Mouse (Mus musculus): Measurements from ENCODE around the gene Serpina1b.

DNA sequence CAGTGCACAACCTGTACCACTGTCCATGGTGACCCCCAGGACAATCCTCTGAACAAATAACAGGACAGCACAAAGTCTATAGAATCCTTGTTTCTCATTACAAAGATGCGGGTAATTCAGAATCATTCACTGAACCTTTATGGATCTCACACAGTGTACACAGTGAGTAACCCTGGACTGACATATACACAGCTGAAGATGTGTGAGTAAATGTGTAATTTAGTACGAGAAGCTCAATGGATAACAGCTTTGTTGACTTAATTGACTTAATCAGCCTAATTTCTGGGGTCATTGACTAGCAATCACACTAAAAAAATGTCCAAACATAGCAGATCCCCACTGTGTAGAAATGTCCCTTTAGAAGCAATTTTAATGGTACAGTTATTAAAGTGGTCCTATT is 149.0 kb downstream of the Serpina1b start:
- TF ChIP-seq CTCF (IDR thresholded peaks at IDR 0.05; ENCODE audit: borderline replicate concordance, insufficient read depth, low read length) (no peak), POLR2A (IDR thresholded peaks at IDR 0.05; ENCODE audit: low read depth, low read length) (no peak)

Data from embryonic fibroblast, embryonic 13.5 days (primary cell).